Mouse (Mus musculus): ENCODE results near the gene Zcchc12. TPM values are rescaled to one million over a fixed set of nuclear protein-coding genes. Genes with fewer than 3 reads are reported as not detected.

The Zcchc12 gene
- polyA plus RNA-seq, 1 experiment from 2014 or later, result 8.8 TPM

GRCm38 (mm10) chrX:36209554-36209953, 13.8 kb downstream of the Zcchc12 start:
- 66% methylated on average over 2 of the region's 2 CpGs for WGBS
- H3K27ac ChIP-seq (replicated peaks; ENCODE audit: low read depth, low read length), result no peak overlapping the region
- H3K9ac ChIP-seq (ENCODE audit: low read length), result no peak overlapping the region
- no peak overlapping the region for H3K4me2 ChIP-seq (ENCODE audit: low read depth, severe bottlenecking)
- no peaks in the 10 kb centered on the region for H3K27me3 ChIP-seq (ENCODE audit: control insufficient read depth, insufficient read depth, low read length)
- ATAC-seq (ENCODE audit: insufficient number of reproducible peaks, low FRiP score, low TSS enrichment, low read depth), result no peak
- H3K36me3 ChIP-seq (ENCODE audit: control insufficient read depth, insufficient read depth, low read length), result no peaks in the 10 kb centered on the region
- no peak for DNase-seq (ENCODE audit: low spot score)
- no peaks in the 10 kb centered on the region for H3K4me1 ChIP-seq (ENCODE audit: control insufficient read depth, insufficient read depth, low read length)
- no peaks in the 10 kb centered on the region for H3K9me3 ChIP-seq (ENCODE audit: control insufficient read depth, low read length)
- no peak overlapping the region for H3K4me3 ChIP-seq (ENCODE audit: low read depth, low read length)

GRCm38 (mm10) chrX:36211216-36211615, 15.5 kb downstream of the Zcchc12 start:
- WGBS, result 89% methylated on average over 3 of the region's 3 CpGs
- ATAC-seq (ENCODE audit: insufficient number of reproducible peaks, low FRiP score, low TSS enrichment, low read depth), result no peak
- no peaks in the 10 kb centered on the region for H3K36me3 ChIP-seq (ENCODE audit: control insufficient read depth, insufficient read depth, low read length)
- DNase-seq (ENCODE audit: low spot score), result no peak
- H3K4me3 ChIP-seq (ENCODE audit: low read depth, low read length), result no peak overlapping the region
- no peak overlapping the region for H3K4me2 ChIP-seq (ENCODE audit: low read depth, severe bottlenecking)
- H3K9me3 ChIP-seq (ENCODE audit: control insufficient read depth, low read length), result no peaks in the 10 kb centered on the region
- no peak overlapping the region for H3K27ac ChIP-seq (replicated peaks; ENCODE audit: low read depth, low read length)
- H3K27me3 ChIP-seq (ENCODE audit: control insufficient read depth, insufficient read depth, low read length), result no peaks in the 10 kb centered on the region
- no peak overlapping the region for H3K9ac ChIP-seq (ENCODE audit: low read length)
- H3K4me1 ChIP-seq (ENCODE audit: control insufficient read depth, insufficient read depth, low read length), result no peaks in the 10 kb centered on the region

- H3K9ac ChIP-seq (ENCODE audit: low read length), result no peak overlapping the region
- H3K27ac ChIP-seq (replicated peaks; ENCODE audit: low read depth, low read length), result no peak overlapping the region
- ATAC-seq (ENCODE audit: insufficient number of reproducible peaks, low FRiP score, low TSS enrichment, low read depth) (no peak), DNase-seq (ENCODE audit: low spot score) (no peak)
- H3K4me2 ChIP-seq (ENCODE audit: low read depth, severe bottlenecking), result no peak overlapping the region
- no peaks in the 10 kb centered on the region for H3K27me3 ChIP-seq (ENCODE audit: control insufficient read depth, insufficient read depth, low read length)
- H3K36me3 ChIP-seq (ENCODE audit: control insufficient read depth, insufficient read depth, low read length), result no peaks in the 10 kb centered on the region
- H3K9me3 ChIP-seq (ENCODE audit: control insufficient read depth, low read length), result no peaks in the 10 kb centered on the region
- WGBS, result 48% methylated on average over 2 of the region's 2 CpGs
- H3K4me3 ChIP-seq (ENCODE audit: low read depth, low read length), result no peak overlapping the region
- H3K4me1 ChIP-seq (ENCODE audit: control insufficient read depth, insufficient read depth, low read length), result no peaks in the 10 kb centered on the region
These were observed 25.7 kb downstream of the Zcchc12 start for GRCm38 (mm10) chrX:36221366-36221765.

- Histone ChIP-seq H3K4me2 (ENCODE audit: low read depth, severe bottlenecking) (no peak overlapping the region), H3K4me3 (ENCODE audit: low read depth, low read length) (no peak overlapping the region), H3K27ac (replicated peaks; ENCODE audit: low read depth, low read length) (no peak overlapping the region), H3K9me3 (ENCODE audit: control insufficient read depth, low read length) (no peaks in the 10 kb centered on the region), H3K4me1 (ENCODE audit: control insufficient read depth, insufficient read depth, low read length) (no peaks in the 10 kb centered on the region), H3K36me3 (ENCODE audit: control insufficient read depth, insufficient read depth, low read length) (no peaks in the 10 kb centered on the region), H3K9ac (ENCODE audit: low read length) (no peak overlapping the region), H3K27me3 (ENCODE audit: control insufficient read depth, insufficient read depth, low read length) (no peaks in the 10 kb centered on the region)
- ATAC-seq (ENCODE audit: insufficient number of reproducible peaks, low FRiP score, low TSS enrichment, low read depth), result no peak
- peak; percentile 78 for DNase-seq (ENCODE audit: low spot score)
- 30% methylated on average over 7 of the region's 7 CpGs for WGBS
These were observed 30.1 kb downstream of the Zcchc12 start for GRCm38 (mm10) chrX:36225777-36226176.

- Histone ChIP-seq H3K27me3 (ENCODE audit: control insufficient read depth, insufficient read depth, low read length) (no peaks in the 10 kb centered on the region), H3K4me2 (ENCODE audit: low read depth, severe bottlenecking) (no peak overlapping the region), H3K27ac (replicated peaks; ENCODE audit: low read depth, low read length) (no peak overlapping the region), H3K4me1 (ENCODE audit: control insufficient read depth, insufficient read depth, low read length) (no peaks in the 10 kb centered on the region), H3K4me3 (ENCODE audit: low read depth, low read length) (no peak overlapping the region), H3K36me3 (ENCODE audit: control insufficient read depth, insufficient read depth, low read length) (no peaks in the 10 kb centered on the region), H3K9me3 (ENCODE audit: control insufficient read depth, low read length) (no peaks in the 10 kb centered on the region), H3K9ac (ENCODE audit: low read length) (no peak overlapping the region)
- ATAC-seq (ENCODE audit: insufficient number of reproducible peaks, low FRiP score, low TSS enrichment, low read depth), result no peak
- peak; percentile 50 for DNase-seq (ENCODE audit: low spot score)
- WGBS, result 39% methylated on average over 2 of the region's 2 CpGs
These were observed 30.9 kb downstream of the Zcchc12 start for GRCm38 (mm10) chrX:36226577-36226976.

- no peaks in the 10 kb centered on the region for H3K4me1 ChIP-seq (ENCODE audit: control insufficient read depth, insufficient read depth, low read length)
- WGBS, result 78% methylated on average over 7 of the region's 7 CpGs
- no peak for ATAC-seq (ENCODE audit: insufficient number of reproducible peaks, low FRiP score, low TSS enrichment, low read depth)
These were observed 33.2 kb downstream of the Zcchc12 start for GRCm38 (mm10) chrX:36228861-36229260.

GRCm38 (mm10) chrX:36229273-36229672, 33.6 kb downstream of the Zcchc12 start:
- no peaks in the 10 kb centered on the region for H3K36me3 ChIP-seq (ENCODE audit: control insufficient read depth, insufficient read depth, low read length)
- no peak overlapping the region for H3K4me3 ChIP-seq (ENCODE audit: low read depth, low read length)
- H3K27me3 ChIP-seq (ENCODE audit: control insufficient read depth, insufficient read depth, low read length), result no peaks in the 10 kb centered on the region
- no peak for DNase-seq (ENCODE audit: low spot score)
- no peak overlapping the region for H3K27ac ChIP-seq (replicated peaks; ENCODE audit: low read depth, low read length)
- ATAC-seq (ENCODE audit: insufficient number of reproducible peaks, low FRiP score, low TSS enrichment, low read depth), result no peak
- 76% methylated on average over 2 of the region's 2 CpGs for WGBS
- H3K4me1 ChIP-seq (ENCODE audit: control insufficient read depth, insufficient read depth, low read length), result no peaks in the 10 kb centered on the region
- no peaks in the 10 kb centered on the region for H3K9me3 ChIP-seq (ENCODE audit: control insufficient read depth, low read length)
- H3K4me2 ChIP-seq (ENCODE audit: low read depth, severe bottlenecking), result no peak overlapping the region
- no peak overlapping the region for H3K9ac ChIP-seq (ENCODE audit: low read length)

More at GRCm38 (mm10) chrX:36228861-36229260, 33.2 kb downstream of the Zcchc12 start:
- Histone ChIP-seq H3K9me3 (ENCODE audit: control insufficient read depth, low read length) (no peaks in the 10 kb centered on the region), H3K9ac (ENCODE audit: low read length) (no peak overlapping the region), H3K27ac (replicated peaks; ENCODE audit: low read depth, low read length) (no peak overlapping the region), H3K4me3 (ENCODE audit: low read depth, low read length) (no peak overlapping the region), H3K27me3 (ENCODE audit: control insufficient read depth, insufficient read depth, low read length) (no peaks in the 10 kb centered on the region), H3K4me2 (ENCODE audit: low read depth, severe bottlenecking) (no peak overlapping the region), H3K36me3 (ENCODE audit: control insufficient read depth, insufficient read depth, low read length) (no peaks in the 10 kb centered on the region)
- no peak for DNase-seq (ENCODE audit: low spot score)

GRCm38 (mm10) chrX:36235652-36236051, 39.9 kb downstream of the Zcchc12 start:
- Histone ChIP-seq H3K27me3 (ENCODE audit: control insufficient read depth, insufficient read depth, low read length) (no peaks in the 10 kb centered on the region), H3K36me3 (ENCODE audit: control insufficient read depth, insufficient read depth, low read length) (no peaks in the 10 kb centered on the region), H3K4me2 (ENCODE audit: low read depth, severe bottlenecking) (no peak overlapping the region), H3K27ac (replicated peaks; ENCODE audit: low read depth, low read length) (no peak overlapping the region), H3K4me1 (ENCODE audit: control insufficient read depth, insufficient read depth, low read length) (no peaks in the 10 kb centered on the region), H3K9me3 (ENCODE audit: control insufficient read depth, low read length) (no peaks in the 10 kb centered on the region), H3K9ac (ENCODE audit: low read length) (no peak overlapping the region), H3K4me3 (ENCODE audit: low read depth, low read length) (no peak overlapping the region)
- ATAC-seq (ENCODE audit: insufficient number of reproducible peaks, low FRiP score, low TSS enrichment, low read depth) (no peak), DNase-seq (ENCODE audit: low spot score) (no peak)
- WGBS, result 80% methylated on average over 6 of the region's 6 CpGs
